14 mouse cellular contexts compared by ENCODE assay signal in the genomic region with DNA sequence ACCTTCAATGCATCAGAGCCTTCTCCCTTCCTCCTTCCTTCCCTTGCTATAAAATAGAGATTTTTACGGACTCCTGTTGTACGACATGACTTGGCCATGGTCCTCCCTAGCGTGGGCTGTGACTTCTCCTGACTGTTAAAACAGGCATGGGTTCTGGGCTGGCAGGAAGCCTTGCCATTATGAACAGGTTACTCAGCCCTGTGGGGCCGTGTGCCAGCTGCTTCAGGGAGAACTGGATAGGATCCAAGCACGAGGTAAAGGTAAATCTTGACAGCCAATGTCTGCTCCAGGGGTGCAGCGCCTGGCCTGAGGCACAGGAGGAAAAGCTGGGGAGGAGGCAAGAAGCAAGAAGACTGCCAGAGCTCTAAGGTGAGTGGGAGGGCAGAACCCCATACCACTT. TPM values are rescaled to one million over a fixed set of nuclear protein-coding genes. Genes with fewer than 3 reads are reported as not detected.
DNase-seq lines count a peak whose midpoint lies in the region; ATAC-seq lines count a peak whose summit lies in the region.
"Had no signal": no experiment of that assay in that cellular context is flagged by ENCODE, and none has a peak within 500 bp of the region (broad histone marks: within the 10 kb centered on the region; RNA-seq: fewer than 3 reads in every experiment).

No protein-coding gene starts in this region.

- ATAC-seq in hindbrain, embryonic 14.5 days (ENCODE audit: low FRiP score): no peak
- ATAC-seq in midbrain, embryonic 15.5 days (replicated peaks): no peak
- ATAC-seq: Patski had no signal

- H3K27ac ChIP-seq in hindbrain, embryonic 14.5 days: no peak overlapping the region
- no peak overlapping the region for H3K27ac ChIP-seq in midbrain, embryonic 15.5 days
- H3K27ac ChIP-seq: forebrain, embryonic 12.5 days; hindbrain, embryonic 10.5 days; liver, embryonic 14.5 days had no signal

- H3K36me3 ChIP-seq in hindbrain, embryonic 14.5 days (replicated peaks; ENCODE audit: control insufficient read depth, insufficient read depth): no peaks in the 10 kb centered on the region
- no peaks in the 10 kb centered on the region for H3K36me3 ChIP-seq in midbrain, embryonic 15.5 days (replicated peaks)
- H3K36me3 ChIP-seq: forebrain, embryonic 12.5 days; hindbrain, embryonic 10.5 days had no signal

- no peak overlapping the region for H3K4me3 ChIP-seq in hindbrain, embryonic 14.5 days (replicated peaks; ENCODE audit: low read length)
- no peak overlapping the region for H3K4me3 ChIP-seq in midbrain, embryonic 15.5 days
- H3K4me3 ChIP-seq: forebrain, embryonic 12.5 days; hindbrain, embryonic 10.5 days; myocyte had no signal

- DNase-seq in heart, adult 11 months: peak; percentile 59
- no peak for DNase-seq in heart, adult 8-10 months (ENCODE audit: low spot score)
- peak; percentile 15 for DNase-seq in NIH3T3 (ENCODE audit: low read depth)
- DNase-seq in kidney, postnatal 10 days: peak; percentile 38
- DNase-seq in lung, postnatal 25 days (ENCODE audit: low spot score): peak; percentile 75
- no peak for DNase-seq in retina, postnatal 1 day
- no peak for DNase-seq in hindbrain, embryonic 14.5 days (ENCODE audit: low spot score)
- DNase-seq: thymus, postnatal 4 days had no signal

- no peaks in the 10 kb centered on the region for H3K4me1 ChIP-seq in hindbrain, embryonic 14.5 days (replicated peaks; ENCODE audit: control insufficient read depth, insufficient read depth, low read length)
- H3K4me1 ChIP-seq in midbrain, embryonic 15.5 days: no peaks in the 10 kb centered on the region
- H3K4me1 ChIP-seq: forebrain, embryonic 12.5 days; hindbrain, embryonic 10.5 days had no signal

- no peaks in the 10 kb centered on the region for H3K9me3 ChIP-seq in hindbrain, embryonic 14.5 days (ENCODE audit: control insufficient read depth, low read length)
- no peaks in the 10 kb centered on the region for H3K9me3 ChIP-seq in midbrain, embryonic 15.5 days
- H3K9me3 ChIP-seq: forebrain, embryonic 12.5 days; hindbrain, embryonic 10.5 days had no signal

- H3K9ac ChIP-seq in hindbrain, embryonic 14.5 days: no peak overlapping the region
- no peak overlapping the region for H3K9ac ChIP-seq in midbrain, embryonic 15.5 days
- H3K9ac ChIP-seq: forebrain, embryonic 12.5 days; liver, embryonic 14.5 days had no signal

- 80% methylated on average over 6 of the region's 6 CpGs for WGBS in hindbrain, embryonic 14.5 days
- 83% methylated on average over 6 of the region's 6 CpGs for WGBS in midbrain, embryonic 15.5 days

- H3K4me2 ChIP-seq in hindbrain, embryonic 14.5 days (replicated peaks): no peak overlapping the region
- no peak overlapping the region for H3K4me2 ChIP-seq in midbrain, embryonic 15.5 days
- H3K4me2 ChIP-seq: forebrain, embryonic 12.5 days had no signal

- H3K27me3 ChIP-seq in hindbrain, embryonic 14.5 days (ENCODE audit: control insufficient read depth, insufficient read depth, low read length): no peaks in the 10 kb centered on the region
- no peaks in the 10 kb centered on the region for H3K27me3 ChIP-seq in midbrain, embryonic 15.5 days (replicated peaks)
- H3K27me3 ChIP-seq: forebrain, embryonic 12.5 days had no signal

RNA-seq across cellular contexts. Expression of gene Cers4, which starts 9.5 kb away (rescaled TPM):
- 10 to 100 TPM; 20.7 to 46.5 (median 31.2) TPM for total RNA-seq in heart, adult 8-10 months (2022)
- 44.4 and 52.7 TPM in 2 replicates for polyA plus RNA-seq in hindbrain, embryonic 14.5 days (2014; fragmentation: Nextera tagmentation; extraction: Ambion mirVana)
- 49.2 and 58.3 TPM in 2 replicates for polyA plus RNA-seq in midbrain, embryonic 15.5 days (2015; fragmentation: Nextera tagmentation; extraction: Ambion mirVana)

Comparison
In these comparisons a context has a peak if more than half of its experiments do, and no peak if none do; other contexts are left out.
1. DNase-seq: peak in heart, adult 11 months (single experiment), NIH3T3 (single experiment), kidney, postnatal 10 days (single experiment) and lung, postnatal 25 days (single experiment); none in heart, adult 8-10 months (single experiment), retina, postnatal 1 day (single experiment) and hindbrain, embryonic 14.5 days (single experiment).